Mouse (Mus musculus) cerebellum, postnatal 4 days (tissue): ENCODE measurements around the gene Klhdc9.
"Not testable (repeated sequence)": the region's sequence is repeated elsewhere in the genome, so short reads cannot be mapped to it uniquely, and the experiment has no call there.

Source experiments
- DNase-seq, 2 experiments: peaks; one replicate each; pipeline ENCODE4 v3.0.0; 2022; ENCODE audit warnings: low spot score in 2 of 2, mixed read lengths in 1 of 2

The Klhdc9 gene

DNA sequence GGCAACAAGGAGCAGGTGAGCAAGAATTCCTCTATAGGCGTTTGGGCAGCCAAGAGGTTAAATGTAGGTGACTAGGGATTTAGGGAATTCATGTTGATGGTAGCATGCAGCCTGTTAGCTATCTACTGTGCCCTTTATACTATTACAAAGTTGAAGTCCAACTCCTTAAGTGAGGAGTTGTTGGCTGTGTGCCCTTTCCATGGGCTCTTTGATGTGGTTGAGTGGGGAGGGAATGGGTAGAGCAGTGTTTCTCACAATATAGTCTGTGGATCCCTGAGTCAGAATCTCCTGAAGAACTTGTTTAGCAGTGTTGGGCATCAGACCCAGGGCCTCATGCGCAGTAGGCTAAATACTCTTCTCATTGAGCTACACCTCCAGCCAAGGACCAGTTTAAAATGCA, 3.8 kb downstream of the Klhdc9 start:
- no peak for DNase-seq

DNA sequence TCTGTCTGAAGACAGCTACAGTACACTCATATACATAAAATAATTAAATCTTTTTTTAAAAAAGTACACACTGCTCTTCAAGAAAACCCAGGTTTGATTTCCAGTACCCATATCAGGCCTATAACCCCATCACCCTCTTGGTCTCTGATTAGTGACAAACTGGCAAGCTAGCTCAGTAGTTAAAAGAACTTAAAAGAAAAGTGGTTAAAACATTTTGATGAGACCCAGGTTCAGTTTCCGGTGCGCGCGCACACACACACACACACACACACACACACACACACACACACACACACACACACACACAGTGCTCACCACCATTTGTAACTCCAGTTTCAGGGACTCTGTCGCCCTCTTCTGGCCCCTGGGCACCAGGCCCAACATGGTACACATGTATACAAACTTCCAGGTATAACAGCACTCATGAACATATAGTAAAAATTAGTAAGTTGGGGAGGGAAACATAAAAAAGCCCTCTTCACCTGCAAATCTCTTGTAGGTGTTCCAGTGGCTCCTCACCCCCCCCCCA, 4.7 kb downstream of the Klhdc9 start:
- no peak for DNase-seq

DNA sequence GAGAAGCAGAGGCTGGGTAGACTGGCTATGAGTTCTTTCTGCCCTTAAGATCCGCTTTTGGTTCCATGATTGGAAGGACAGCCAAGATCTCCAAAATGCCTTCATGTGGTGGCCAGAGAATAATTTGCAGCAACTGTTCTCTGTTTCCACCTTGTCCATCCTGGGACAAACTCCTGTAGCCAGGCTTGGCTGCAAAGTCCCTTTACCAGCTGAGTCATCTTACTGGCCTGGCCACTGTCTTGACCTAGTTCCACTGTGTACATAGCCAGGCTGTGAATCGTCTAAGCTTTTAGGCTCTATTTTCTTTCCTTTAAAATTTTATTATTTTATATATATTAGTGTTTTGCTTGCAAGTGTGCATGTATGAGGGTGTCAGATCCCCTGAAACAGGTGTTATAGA, 11.4 kb downstream of the Klhdc9 start:
- no peak for DNase-seq

DNA sequence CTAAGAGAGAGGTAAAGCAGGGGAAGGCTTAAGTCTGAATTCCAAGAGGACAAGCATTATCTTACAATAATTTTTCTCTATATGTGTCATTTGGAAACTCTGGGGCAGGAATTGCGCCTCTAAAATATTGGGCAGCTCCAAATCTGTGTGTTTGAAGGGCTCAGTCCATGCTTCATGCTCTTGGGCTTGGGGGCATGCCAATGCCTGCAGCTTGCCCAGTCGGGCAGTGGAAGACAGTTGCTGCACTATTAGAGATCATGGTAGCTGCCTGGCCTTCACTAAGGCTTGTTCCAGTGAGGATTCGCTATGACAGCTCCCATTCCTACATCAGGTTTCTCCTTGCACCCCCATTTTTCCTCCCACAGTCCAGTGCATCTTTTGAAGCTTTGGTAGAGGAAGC, 11.9 kb downstream of the Klhdc9 start:
- no peak for DNase-seq

DNA sequence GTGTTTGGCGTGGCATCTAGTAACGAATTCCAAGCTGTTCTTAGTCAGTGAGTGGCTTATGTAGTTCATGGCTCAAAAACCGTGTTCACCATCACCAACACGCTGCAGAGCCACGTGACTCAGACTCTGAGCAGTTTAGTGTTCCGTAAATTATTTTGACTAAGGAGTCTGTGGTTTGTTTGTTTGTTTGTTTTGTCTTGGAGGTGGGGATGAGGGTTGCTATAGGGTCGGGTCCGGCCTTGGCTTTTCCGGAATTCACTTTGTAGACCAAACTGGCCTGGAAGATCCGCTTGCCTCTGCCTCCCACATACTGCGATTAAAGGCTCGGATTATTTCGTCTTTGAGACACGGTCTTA, 14.5 kb downstream of the Klhdc9 start:
- DNase-seq = no peak

DNA sequence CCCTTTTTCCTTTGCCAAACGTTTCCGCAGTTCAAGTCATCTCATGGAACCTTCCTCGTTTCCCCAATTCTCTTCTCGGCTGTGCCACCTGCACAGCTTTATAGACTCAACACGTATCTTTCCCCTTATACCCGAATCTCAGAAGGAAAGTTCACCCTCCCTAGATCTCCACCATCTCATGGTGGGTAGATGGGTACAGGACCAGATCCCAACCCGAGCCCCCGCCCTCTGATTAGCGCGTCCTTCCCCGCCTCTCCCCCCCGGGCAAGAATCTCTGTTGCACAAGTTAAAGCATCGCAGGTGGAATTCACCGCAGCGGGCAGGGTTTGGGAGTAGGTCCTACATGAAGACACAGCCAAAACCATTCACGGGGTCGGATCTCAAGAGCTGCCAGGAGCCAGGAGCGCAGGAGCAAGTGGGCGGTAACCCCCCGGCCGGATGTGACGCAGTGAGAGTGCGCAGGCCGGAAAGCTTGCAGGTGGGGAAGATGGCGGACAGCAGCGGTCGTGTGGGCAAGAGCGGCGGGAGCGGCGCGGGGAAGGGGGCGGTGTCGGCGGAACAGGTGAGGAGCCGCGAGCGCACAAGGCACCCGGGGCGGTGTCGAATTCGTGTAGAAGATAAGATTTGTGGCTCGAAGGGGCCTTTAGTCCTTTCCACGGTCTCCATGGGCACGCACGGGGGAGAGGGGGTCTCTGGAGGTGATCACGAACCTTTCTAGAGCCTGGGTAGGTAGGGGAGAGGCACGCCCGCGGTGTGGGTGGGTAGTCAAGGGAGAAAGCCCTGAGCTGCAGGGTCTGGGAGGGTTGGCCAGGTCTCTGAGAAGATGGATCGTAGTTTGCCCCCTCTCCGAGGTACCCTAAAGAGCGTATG, 15.1 kb downstream of the Klhdc9 start, which contains the start of the genes Nit1 and Pfdn2:
TSS of gene Nit1 (minus strand) at position 422 of the 870 bp plus-strand sequence.
TSS of gene Pfdn2 (plus strand) at position 446 of the 870 bp plus-strand sequence.
- DNase-seq = peak; percentile 78 to 90

DNA sequence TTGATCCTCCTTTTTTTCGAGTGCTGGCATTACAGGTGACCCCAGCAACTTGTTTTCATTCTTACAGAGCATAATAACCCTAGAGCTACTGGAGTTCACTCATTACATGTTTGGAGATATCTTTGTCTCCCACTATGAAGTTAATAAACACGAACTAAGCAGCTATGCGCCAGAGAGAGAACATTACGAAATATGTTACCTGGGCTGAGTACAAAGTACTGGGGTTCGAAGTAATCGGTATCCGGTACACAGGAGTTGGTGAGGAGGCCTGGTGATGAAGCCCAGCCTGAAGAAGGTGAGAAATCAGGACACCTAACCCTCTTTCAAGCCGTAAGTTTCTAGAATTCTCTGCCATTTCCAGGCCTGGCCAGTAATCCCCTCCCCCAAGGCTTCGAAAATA, 15.9 kb downstream of the Klhdc9 start:
- DNase-seq = no peak

DNA sequence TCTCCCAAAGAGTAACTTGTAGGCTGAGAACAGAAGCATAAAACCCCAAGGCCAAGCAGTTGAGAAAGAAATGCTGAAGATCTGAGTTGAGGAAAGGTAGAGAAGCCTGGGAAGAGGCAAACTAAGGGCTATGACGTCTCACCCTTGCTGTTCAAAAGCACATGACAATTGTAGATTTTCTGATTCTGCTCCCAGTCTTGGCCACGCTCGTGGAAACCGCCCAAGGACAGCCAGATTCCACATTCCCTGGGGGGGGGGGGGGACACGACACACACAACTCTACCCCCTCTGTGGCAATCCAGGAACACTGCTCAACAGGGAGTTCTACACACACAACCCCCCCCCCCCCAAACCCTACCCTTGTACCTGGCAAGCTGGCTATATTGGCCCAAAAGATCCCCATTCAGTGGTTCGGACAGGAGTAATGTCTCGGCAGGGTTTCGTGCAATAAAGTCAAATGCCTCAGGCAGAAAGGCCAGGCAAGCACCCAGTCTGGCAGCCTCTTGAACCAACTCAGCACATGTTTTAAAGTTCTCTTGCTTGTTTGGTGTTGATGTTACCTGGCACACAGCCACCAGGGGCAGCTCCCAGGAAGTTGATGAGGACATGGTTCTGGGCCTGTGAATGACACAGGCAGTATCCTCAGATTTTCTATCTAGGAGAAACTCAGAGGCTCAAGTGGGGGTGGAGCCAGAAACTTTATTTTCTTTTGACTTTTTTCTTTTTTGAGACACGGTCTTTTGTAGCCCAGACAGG, 16.5 kb downstream of the Klhdc9 start:
- peak in 1 of 2 experiments; percentile 6 for DNase-seq

DNA sequence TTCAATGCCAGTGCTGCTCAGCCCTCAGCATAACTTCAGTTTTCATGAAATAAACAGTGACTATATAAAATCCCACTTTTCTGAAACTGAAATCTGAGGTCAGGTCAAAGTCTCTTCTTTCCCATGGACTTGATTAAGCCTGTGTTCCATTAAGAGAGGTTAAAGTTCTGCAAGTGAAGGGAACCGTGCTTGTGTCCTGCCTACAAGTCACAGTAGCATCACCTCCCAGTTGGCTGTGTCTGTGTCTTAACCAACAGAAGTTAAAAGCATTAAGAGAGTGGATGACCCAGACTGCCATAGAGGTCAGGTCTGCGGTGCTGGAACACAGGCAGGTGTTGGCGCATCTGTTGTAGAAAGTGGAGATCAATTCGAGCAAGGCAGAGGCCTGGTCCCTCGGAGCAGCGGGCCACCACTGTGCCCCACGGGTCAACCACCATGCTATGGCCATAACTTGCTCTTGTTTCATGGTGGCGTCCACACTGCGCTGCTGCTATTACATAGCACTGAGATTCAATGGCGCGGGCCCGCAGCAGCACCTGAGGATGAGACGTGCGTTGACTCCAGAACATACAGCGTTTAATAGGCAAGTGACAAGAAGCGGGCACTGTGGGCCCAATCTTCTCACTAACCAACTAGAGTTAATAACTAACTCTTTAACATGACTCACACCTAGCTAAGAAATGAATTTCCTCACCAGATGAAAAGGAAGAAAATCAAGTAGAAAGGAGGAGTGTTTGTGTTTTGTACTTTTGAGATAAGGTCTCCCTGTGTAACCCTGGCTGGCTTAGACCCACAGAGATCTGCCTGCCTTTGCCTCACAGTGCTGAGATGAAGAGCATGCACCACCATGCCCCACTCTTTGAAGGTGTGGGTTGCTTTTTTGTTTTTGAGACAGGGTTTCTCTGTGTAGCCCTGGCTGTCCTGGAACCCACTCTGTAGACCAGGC, 18.1 kb downstream of the Klhdc9 start:
- DNase-seq = no peak

DNA sequence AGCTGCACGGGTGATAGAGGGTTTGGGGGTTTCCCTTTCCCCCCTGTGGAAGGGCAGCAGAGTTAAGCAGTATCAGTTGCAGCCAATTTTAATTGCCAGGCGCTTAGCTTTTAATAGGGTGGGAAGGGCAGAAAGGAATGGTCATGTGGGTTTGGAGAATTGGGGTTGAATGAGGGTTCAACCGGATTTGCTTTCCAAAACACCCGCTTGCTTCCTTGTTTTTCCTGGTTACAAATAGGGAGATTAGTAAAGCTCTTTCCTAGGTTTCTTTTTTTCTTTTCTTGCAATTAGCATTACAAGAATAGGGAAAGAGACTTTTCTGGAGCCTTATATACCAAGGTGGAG, 30.4 kb downstream of the Klhdc9 start:
- DNase-seq = no peak

DNA sequence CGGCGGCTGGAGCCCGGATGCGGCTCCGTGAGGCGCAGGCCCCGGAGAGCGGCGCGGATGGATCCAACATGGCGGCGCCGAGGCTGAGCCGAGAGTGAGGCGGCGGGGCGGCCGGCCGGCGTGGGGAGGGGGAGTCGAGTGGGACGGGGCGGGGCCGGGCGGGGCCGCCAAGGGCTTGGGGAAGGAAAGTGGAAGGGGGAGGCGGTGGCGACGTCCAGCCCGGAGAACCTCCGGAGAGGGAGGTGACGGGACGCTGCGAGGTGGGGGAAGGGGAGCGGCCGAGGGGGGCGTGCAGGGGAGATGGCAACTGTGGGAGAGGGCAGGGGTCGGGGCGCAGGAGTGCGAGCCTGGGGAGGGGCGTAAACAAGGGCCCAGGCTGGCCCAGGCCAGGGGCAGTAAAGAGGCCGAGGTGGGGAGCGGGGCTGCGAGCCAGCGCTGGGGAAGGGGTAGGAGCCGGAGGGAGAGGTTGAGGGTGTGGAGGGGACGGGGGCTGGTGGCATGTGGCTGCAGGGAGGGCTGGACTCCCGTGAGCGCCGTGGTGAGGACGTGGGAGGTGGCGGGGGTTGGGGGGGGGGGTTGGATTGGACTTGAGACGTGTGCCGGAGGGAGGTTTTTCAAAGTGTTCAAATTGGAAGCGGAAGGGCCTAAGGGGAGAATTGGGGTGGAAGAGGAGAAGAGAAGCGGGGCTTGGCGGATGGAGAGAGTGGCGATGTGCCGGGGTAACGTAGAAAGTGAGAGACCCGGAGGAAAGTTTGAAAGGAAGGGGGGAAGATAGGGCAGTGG, 31.0 kb downstream of the Klhdc9 start:
- peak; percentile 58 to 84 for DNase-seq

DNA sequence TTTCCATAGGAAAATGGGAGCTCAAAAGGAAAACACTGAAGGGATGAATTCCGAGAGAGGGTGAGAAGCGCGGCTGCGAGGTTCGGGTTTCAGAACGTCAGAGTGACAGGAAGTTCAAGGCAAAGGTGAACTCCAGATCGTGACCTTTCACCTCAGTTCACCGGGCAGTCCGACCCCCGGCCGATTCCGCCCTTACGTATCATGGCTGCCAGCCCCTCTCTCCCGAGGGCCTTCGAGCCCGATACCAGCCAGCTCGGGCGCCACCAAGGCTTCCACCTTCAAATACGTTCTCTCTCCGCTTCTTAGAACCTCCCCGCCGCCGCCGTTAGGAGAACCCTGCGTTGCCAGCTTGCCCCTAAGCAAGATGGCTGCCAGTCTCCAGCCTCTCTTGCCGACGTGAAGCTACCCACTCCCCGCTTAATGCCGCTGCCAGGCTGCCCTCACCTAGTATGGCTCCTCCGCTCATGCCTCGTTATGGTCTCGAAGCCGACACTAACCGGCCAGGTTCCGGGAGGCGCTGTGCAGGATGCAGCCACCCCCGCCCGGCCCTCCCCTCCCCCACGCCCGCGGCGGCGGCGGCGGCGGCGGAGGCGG, 31.7 kb downstream of the Klhdc9 start, which contains the start of gene Dedd:
TSS of gene Dedd (plus strand) at position 307 of the 594 bp plus-strand sequence.
- peak; percentile 71 to 87 for DNase-seq

DNA sequence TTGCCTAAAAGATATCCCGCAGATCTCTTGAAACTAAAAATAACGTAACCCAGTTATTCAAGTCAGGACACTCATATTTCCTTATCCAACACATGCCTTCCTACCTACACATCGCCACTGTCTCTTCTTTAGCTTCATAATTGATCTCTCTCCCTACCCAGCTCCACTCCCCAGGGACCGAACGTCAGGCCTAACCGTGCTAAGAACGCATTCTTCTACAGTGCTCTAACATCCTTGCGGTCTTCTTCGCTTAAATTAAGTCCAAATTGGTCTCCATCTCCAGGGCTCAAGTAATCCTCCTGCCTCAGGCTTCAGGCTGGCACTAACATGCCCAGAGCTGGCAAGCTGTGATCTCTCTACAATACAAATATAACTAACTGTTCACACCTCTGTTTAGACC, 32.4 kb downstream of the Klhdc9 start:
- DNase-seq = peak in 1 of 2 experiments; percentile 10

DNA sequence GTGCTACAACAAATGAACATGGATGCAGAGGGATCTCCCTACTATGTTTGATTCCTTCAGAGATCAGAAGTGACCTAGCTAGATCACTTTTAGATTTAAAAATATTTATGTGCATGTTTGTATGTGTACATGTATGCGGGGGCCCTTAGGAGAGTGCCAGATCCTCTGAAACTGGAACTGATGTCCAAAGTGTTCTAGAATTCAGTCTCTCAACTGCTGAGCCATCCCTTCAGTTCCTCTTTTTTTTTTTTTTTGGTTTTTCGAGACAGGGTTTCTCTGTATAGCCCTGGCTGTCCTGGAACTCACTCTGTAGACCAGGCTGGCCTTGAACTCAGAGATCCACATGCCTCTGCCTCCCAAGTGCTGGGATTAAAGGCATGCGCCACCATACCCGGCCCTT, 34.0 kb downstream of the Klhdc9 start:
- not testable (repeated sequence) for DNase-seq

DNA sequence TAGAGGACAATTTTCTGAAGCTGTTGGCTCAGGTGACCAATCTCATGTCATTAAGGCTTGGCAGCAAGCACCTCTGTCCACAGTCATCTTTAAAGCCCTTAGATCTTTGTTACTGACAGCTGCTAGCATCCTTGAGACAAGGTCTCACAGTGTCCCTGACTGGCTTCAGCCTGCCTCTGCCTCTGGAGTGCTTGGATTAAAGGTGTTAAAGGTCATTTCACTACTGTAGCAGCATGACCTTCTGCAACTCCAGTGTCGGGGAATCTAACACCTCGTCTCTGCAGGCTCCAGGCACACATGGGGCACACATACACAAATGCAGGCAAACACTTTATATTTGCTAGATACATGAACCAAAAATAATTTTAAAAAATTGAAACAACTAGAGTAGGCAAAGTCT, 35.0 kb downstream of the Klhdc9 start:
- DNase-seq = no peak

DNA sequence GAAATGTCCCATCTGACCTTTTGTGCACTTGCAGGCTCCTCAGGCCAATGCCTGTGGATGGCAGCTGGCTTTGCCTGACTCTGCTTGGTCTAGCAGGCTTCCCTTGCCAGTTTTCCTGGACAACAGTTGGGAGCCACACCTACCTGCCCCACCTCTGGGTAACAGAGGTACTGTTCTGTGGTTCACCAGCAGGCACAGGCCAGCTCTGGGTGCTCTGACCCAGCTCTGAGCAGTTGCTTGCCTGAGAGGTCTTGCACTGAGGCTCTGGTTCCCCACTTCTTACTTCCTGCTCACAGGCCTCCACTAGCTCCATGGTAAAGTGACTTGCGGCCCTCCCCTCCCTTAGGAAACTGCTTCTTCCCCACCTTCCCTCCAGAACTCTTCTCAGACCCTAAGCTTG, 38.6 kb downstream of the Klhdc9 start:
- DNase-seq = no peak

DNA sequence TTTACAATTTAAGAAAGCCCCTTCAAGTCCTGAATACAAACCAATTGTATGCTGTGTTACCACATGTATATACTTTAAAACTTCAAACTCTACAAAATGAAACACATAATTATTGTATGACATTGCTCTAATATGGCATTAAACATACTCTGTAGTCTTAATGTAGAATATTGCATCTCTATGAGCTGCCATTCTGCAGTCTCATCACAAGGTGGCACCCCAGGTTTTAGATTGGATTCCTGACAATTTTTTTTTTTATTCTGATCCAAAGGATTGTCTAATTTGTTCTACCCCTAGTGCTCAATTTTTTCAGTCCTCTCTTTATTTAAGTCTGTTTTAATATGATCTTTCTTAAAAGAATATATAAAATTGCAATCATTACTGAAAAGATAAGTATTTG, 39.2 kb downstream of the Klhdc9 start:
- no peak for DNase-seq

DNA sequence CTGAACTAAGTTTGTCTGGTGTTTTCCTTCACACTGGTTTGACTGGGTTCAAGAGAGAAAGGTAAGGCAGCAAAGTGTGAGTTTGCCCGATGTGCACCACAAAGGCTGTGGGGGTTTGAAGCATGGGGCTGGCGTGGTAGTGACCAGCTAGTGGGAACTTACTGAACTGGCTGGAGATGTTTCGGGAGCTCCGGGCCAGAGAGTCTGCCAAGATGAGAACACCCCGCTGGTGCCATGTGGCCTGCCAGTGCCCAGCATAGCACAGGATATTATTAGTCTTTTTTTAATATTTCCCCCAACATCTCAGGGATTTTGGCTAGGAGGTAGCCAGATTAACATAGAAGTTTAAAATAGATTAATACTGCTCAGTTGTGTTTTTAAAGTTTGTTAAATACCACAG, 40.4 kb downstream of the Klhdc9 start:
- no peak for DNase-seq

DNA sequence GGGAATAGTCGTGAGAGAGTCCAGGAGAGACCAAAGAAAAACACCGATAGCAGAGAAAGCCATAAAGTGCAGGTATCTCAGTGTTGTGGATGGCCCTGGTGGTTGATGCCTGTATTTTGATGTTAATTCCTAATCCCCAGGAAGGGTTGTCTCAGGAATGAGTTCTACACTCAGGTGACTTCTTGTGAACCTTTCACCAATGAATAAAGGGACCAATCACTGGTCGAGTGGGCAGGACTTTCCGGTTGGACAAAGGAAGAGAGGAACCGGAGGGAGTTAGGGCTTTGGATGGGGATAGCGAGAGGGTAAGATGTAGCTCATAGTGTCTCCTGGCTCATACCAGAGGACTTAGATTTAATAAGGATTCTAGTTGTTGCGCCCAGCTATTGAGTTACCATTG, 40.9 kb downstream of the Klhdc9 start:
- DNase-seq = no peak

DNA sequence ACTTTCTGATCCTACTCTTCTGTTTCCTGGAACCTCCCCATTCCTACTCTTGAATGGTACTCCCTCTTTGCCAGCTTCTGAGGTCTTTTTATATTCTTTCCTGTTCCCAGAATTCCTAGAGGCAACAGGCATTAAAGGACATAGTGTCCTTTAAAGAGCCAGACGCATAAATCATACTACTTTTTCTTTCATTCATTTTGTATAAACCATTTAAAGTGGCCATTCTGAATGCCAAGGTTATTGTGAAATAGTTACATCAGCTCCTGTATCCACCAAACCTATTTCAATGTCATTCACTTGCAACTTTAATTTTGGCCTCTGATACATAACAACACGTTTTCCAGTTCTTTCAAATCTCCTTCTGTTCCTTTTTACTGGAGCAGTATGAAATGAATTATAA, 51.3 kb downstream of the Klhdc9 start:
- no peak for DNase-seq
